ENCODE assay signal across 8 mouse cellular contexts in the genomic region with DNA sequence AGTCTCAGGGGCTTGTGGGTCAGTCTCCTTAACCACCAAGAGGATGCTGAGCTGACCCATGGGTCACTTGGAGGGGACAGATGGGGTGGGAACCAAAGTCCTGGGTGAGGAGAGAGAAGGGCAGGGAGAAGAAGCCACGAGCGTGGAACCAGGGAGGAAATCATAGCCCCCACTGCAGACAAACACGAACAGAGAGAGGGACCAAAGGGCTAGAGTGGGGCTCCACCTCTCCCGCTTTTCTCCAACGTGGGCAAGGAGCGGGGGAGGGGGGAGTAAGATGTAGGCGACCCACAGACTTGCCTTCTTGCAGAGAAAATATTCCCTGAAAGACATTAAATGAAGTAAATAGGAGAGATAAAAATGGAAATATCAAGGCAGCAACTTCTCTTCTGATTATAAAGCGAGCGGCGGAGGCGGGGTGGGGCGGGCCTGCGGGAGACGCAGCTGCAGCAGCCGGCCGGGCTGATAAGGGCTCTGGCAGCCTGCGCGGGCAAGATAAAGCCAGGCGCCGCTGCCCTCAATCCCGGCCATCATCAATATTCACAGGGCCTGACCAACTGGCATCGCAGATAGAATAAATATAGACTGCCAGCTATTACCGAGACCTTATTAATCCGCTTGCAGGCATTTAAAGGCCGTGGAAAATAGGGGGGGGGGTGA. TPM values are rescaled to one million over a fixed set of nuclear protein-coding genes. Genes with fewer than 3 reads are reported as not detected.
DNase-seq lines count a peak whose midpoint lies in the region; ATAC-seq and TF ChIP-seq lines count a peak whose summit lies in the region.

No protein-coding gene starts in this region.

- H3K27me3 ChIP-seq in forebrain, embryonic 12.5 days: peaks cover 60% of the 10 kb centered on the region
- H3K27me3 ChIP-seq in hindbrain, postnatal 0 days (ENCODE audit: insufficient read depth, low read length): no peaks in the 10 kb centered on the region

- H3K36me3 ChIP-seq in forebrain, embryonic 12.5 days (replicated peaks): no peaks in the 10 kb centered on the region
- H3K36me3 ChIP-seq in hindbrain, postnatal 0 days (ENCODE audit: insufficient read depth, low read length): no peaks in the 10 kb centered on the region

- peak overlapping the region; percentile 37 for H3K4me2 ChIP-seq in forebrain, embryonic 12.5 days
- peak overlapping the region; percentile 46 for H3K4me2 ChIP-seq in hindbrain, postnatal 0 days (ENCODE audit: low read depth, low read length)

- DNase-seq in adrenal gland, adult 2 months: peak; percentile 60
- DNase-seq in adrenal gland, adult 8-10 months: no peak
- DNase-seq in B cell, adult 2 months: peak; percentile 32 to 44
- DNase-seq in hindbrain, postnatal 0 days (ENCODE audit: low spot score): peak; percentile 62
- peak; percentile 76 for DNase-seq in lung, postnatal 10 days
- DNase-seq in spleen, postnatal 14 days (ENCODE audit: low spot score in 2 of 2): peak; percentile 80 to 86
- no peak for DNase-seq in gastrocnemius, postnatal 14 days

- peak overlapping the region; percentile 76 for H3K27ac ChIP-seq in forebrain, embryonic 12.5 days
- peak overlapping the region; percentile 75; the same call in 1 of the 2 replicates for H3K27ac ChIP-seq in hindbrain, postnatal 0 days

- ATAC-seq in forebrain, embryonic 12.5 days (ENCODE audit: low FRiP score): peak; percentile 68
- ATAC-seq in hindbrain, postnatal 0 days: peak; percentile 39; the same call in 1 of the 2 replicates

- 14% methylated on average over 25 of the region's 25 CpGs for WGBS in forebrain, embryonic 12.5 days
- 8% methylated on average over 24 of the region's 25 CpGs for WGBS in hindbrain, postnatal 0 days

- peak overlapping the region; percentile 25; the same call in 1 of the 2 replicates for H3K9ac ChIP-seq in forebrain, embryonic 12.5 days
- no peak overlapping the region; the same call in 1 of the 2 replicates for H3K9ac ChIP-seq in hindbrain, postnatal 0 days (replicated peaks; ENCODE audit: low read length)

- TF ChIP-seq CTCF in hindbrain, postnatal 0 days (IDR thresholded peaks at IDR 0.05; ENCODE audit: low read depth): no peak

- intact Hi-C loops in gastrocnemius, postnatal 14 days (cut with DNase I; ENCODE audit: low total_unique reads): no loop called here

- no peaks in the 10 kb centered on the region for H3K9me3 ChIP-seq in forebrain, embryonic 12.5 days
- H3K9me3 ChIP-seq in hindbrain, postnatal 0 days (ENCODE audit: low read length): no peaks in the 10 kb centered on the region

- H3K4me3 ChIP-seq in forebrain, embryonic 12.5 days (replicated peaks): no peak overlapping the region
- H3K4me3 ChIP-seq in hindbrain, postnatal 0 days (ENCODE audit: low read length): no peak overlapping the region

- H3K4me1 ChIP-seq in forebrain, embryonic 12.5 days: peaks cover 22% of the 10 kb centered on the region
- H3K4me1 ChIP-seq in hindbrain, postnatal 0 days (ENCODE audit: insufficient read depth, low read length): peaks cover 12% of the 10 kb centered on the region

RNA-seq across cellular contexts. Expression of a gene that starts 21.3 kb away (rescaled TPM):
- 10 to 100 TPM; 13.9 to 16.2 TPM for total RNA-seq in adrenal gland, adult 2 months (2021)
- 19.3 and 20.3 TPM in 2 replicates for polyA plus RNA-seq in adrenal gland, adult 2 months (2012; rRNA removed)
- total RNA-seq in adrenal gland, adult 8-10 months (2022): 10 to 100 TPM; 10.9 to 21.7 (median 15.3) TPM
- polyA plus RNA-seq in forebrain, embryonic 12.5 days (2016; fragmentation: Nextera tagmentation; extraction: Ambion mirVana): 12.2 and 12.4 TPM in 2 replicates
- total RNA-seq in hindbrain, postnatal 0 days (2014; rRNA removed): 9.2 and 10.0 TPM in 2 replicates
- 12.4 and 12.6 TPM in 2 replicates for polyA plus RNA-seq in hindbrain, postnatal 0 days (2015; fragmentation: Nextera tagmentation; extraction: Ambion mirVana)
- 10 to 100 TPM; 19.5 to 23.2 TPM for total RNA-seq in gastrocnemius, postnatal 14 days (2021)

RNA-seq across cellular contexts. Expression of a gene that starts 55.1 kb away (rescaled TPM):
- total RNA-seq in adrenal gland, adult 2 months (2021): 10 to 100 TPM; 40.4 to 42.3 TPM
- 44.4 and 45.8 TPM in 2 replicates for polyA plus RNA-seq in adrenal gland, adult 2 months (2012; rRNA removed)
- total RNA-seq in adrenal gland, adult 8-10 months (2022): 10 to 100 TPM; 38.4 to 44.5 (median 41.2) TPM
- polyA plus RNA-seq in forebrain, embryonic 12.5 days (2016; fragmentation: Nextera tagmentation; extraction: Ambion mirVana): 16.1 and 17.3 TPM in 2 replicates
- 19.9 and 22.3 TPM in 2 replicates for total RNA-seq in hindbrain, postnatal 0 days (2014; rRNA removed)
- 18.6 and 20.6 TPM in 2 replicates for polyA plus RNA-seq in hindbrain, postnatal 0 days (2015; fragmentation: Nextera tagmentation; extraction: Ambion mirVana)
- total RNA-seq in gastrocnemius, postnatal 14 days (2021): 10 to 100 TPM; 13.4 to 16.2 TPM

Comparison
In these comparisons a context has a peak if more than half of its experiments do, and no peak if none do; other contexts are left out.
1. DNase-seq: peak in adrenal gland, adult 2 months (single experiment), B cell, adult 2 months (2 of 2), hindbrain, postnatal 0 days (single experiment), lung, postnatal 10 days (single experiment) and spleen, postnatal 14 days (2 of 2); none in adrenal gland, adult 8-10 months (single experiment) and gastrocnemius, postnatal 14 days (single experiment).